Mouse (Mus musculus) embryonic facial prominence, embryonic 12.5 days (tissue): ENCODE results near the gene 4930564D02Rik. TPM values are rescaled to one million over a fixed set of nuclear protein-coding genes. Genes with fewer than 3 reads are reported as not detected.

Experiments
- ATAC-seq: fragments of 200-750 bp; cut with Nextera tagmentation; 2 replicates; pipeline ENCODE4 v1.8.0; 2017; ENCODE audit not compliant: insufficient number of reproducible peaks, insufficient read depth, low FRiP score, low TSS enrichment
- H3K27ac ChIP-seq: fragments of 300-500 bp; sonication (generic); 2 replicates; pipeline ENCODE4 v1.5.1; 2016; ENCODE audit warnings: mild to moderate bottlenecking
- H3K27me3 ChIP-seq: fragments of 300-500 bp; sonication (generic); 2 replicates; pipeline ENCODE4 v1.6.1; 2016; ENCODE audit warnings: mild to moderate bottlenecking, moderate library complexity
- H3K36me3 ChIP-seq: fragments of 300-500 bp; sonication (generic); 2 replicates; pipeline ENCODE4 v1.6.1; 2016; ENCODE audit warnings: mild to moderate bottlenecking
- H3K4me1 ChIP-seq: fragments of 300-500 bp; sonication (generic); 2 replicates; pipeline ENCODE4 v1.6.1; 2016
- H3K4me2 ChIP-seq: fragments of 300-500 bp; sonication (generic); replicated peaks from 2 replicates; pipeline ENCODE4 v1.6.1; 2016; ENCODE audit warnings: mild to moderate bottlenecking, moderate library complexity
- H3K4me3 ChIP-seq: fragments of 300-500 bp; sonication (generic); 2 replicates; pipeline ENCODE4 v1.5.1; 2016; ENCODE audit warnings: mild to moderate bottlenecking
- H3K9ac ChIP-seq: fragments of 300-500 bp; sonication (generic); 2 replicates; pipeline ENCODE4 v1.6.1; 2016; ENCODE audit warnings: mild to moderate bottlenecking, moderate library complexity
- H3K9me3 ChIP-seq: fragments of 300-500 bp; sonication (generic); 2 replicates; pipeline ENCODE4 v1.6.1; 2016; ENCODE audit warnings: mild to moderate bottlenecking, moderate library complexity
- WGBS: fragments of 180-500 bp; shearing (Covaris S2); methylation state at CpG from one replicate; pipeline ENCODE4 v1.1.7; 2016; 5-methylcytosine and 5-hydroxymethylcytosine counted together
- polyA plus RNA-seq: library from polyadenylated mRNA; unstranded; fragments of >200 nt; fragmentation: Nextera tagmentation; extraction: Ambion mirVana; gene quantifications from 2 replicates; pipeline ENCODE4 v1.2.1, GENCODE M21; 2016

4930564D02Rik gene
- polyA plus RNA-seq, result not detected in 2 replicates

DNA sequence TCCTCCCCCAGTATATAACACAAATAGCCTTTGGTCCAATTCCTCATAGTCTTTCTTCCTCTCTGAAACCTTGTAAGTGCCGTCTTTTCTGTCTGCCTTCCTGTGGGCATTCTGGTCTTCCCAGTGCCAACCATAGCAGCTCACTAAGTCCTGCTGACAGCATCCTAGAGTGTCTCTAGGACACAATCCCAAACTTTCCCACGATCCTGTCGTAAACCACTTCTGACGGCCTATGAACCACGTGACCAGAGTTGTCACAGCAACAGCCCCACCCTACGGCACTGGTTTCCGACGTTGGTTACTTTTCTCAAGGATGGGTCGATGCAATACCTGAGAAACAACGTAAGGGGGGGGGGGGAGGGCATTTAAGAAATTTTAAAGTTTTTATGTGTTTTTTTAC, at the start of gene 4930564D02Rik:
TSS of gene 4930564D02Rik (plus strand) at position 301 of the 400 bp plus-strand sequence.
- WGBS, result 91% methylated on average over 10 of the region's 10 CpGs
- Histone ChIP-seq H3K4me2 (no peak within 1 kb of the TSS), H3K36me3 (no peaks in the 10 kb centered on the region), H3K9ac (no peak within 1 kb of the TSS), H3K27me3 (no peaks in the 10 kb centered on the region), H3K4me3 (no peak within 1 kb of the TSS), H3K9me3 (no peaks in the 10 kb centered on the region), H3K4me1 (peaks cover 6% of the 10 kb centered on the region; the same call in 1 of the 2 replicates), H3K27ac (no peak within 1 kb of the TSS)
- ATAC-seq, result no peak

DNA sequence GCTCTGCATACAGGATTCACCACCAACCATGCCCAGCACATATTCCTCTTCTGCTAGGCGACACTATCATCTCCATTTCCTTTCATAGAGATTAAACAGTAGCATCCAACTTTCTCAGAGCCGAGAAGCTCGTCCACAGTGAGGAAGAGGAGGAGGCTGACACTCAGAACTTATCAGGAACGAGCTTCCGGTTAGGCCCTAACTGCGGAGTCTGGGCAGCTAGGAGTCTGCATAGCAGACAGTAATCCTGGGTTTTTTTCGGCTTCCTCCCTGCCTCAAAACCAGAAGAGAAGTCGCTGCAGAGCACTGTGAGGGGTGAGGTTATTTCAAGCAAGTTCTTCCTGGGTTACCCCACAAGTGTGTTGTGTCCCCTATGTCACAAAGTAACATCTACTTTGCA, 49.3 kb upstream of the 4930564D02Rik start:
- 82% methylated on average over 8 of the region's 8 CpGs for WGBS
- peaks cover 8% of the 10 kb centered on the region; the same call in 1 of the 2 replicates for H3K36me3 ChIP-seq
- no peak for ATAC-seq
- no peak overlapping the region for H3K27ac ChIP-seq
- H3K4me2 ChIP-seq, result no peak overlapping the region
- H3K9me3 ChIP-seq, result no peaks in the 10 kb centered on the region
- H3K27me3 ChIP-seq, result no peaks in the 10 kb centered on the region
- H3K4me1 ChIP-seq, result 0 out of 2 replicates have a peak, but pooled peaks cover 6% of the 10 kb centered on the region
- H3K4me3 ChIP-seq, result no peak overlapping the region
- H3K9ac ChIP-seq, result no peak overlapping the region

DNA sequence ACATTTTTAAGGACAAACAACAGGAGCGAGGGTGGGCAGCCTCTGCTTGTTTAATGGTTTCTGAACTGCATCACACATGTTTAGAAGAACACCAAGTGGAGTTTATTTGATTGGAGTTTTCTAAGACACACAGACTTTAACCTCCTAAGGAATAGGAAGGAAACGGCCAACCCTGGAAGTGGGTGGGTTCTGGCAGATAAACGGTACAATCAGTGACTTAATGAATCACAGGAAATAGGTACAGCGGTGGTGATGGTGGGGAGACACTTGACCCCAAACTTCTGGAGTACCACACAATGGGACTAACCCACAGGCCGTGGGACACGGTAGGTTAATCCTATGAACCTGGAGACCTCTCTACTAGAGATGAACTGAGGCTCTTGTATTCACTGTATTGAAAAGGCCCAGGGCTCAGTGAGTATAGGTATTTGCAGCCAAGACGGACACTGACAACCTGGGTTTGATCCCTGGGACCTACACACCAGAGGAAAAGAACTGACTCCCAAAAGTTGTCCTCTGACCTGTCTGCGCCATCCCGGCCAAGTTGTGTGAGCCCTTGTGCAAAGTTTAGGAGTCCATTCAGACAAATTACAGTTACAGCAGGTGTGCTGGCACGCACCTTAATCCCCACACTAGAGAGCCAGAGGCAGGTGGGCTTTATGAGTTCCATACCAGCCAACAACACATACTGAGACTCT, 48.4 kb upstream of the 4930564D02Rik start:
- no peak for ATAC-seq
- 82% methylated on average over 10 of the region's 10 CpGs for WGBS

GRCm38 (mm10) chr3:105018783-105019105, 47.9 kb upstream of the 4930564D02Rik start:
- H3K4me3 ChIP-seq, result no peak overlapping the region
- no peak overlapping the region for H3K27ac ChIP-seq
- H3K36me3 ChIP-seq, result peaks cover 12% of the 10 kb centered on the region; the same call in 1 of the 2 replicates
- 93% methylated on average over 6 of the region's 6 CpGs for WGBS
- no peaks in the 10 kb centered on the region for H3K9me3 ChIP-seq
- no peak overlapping the region for H3K9ac ChIP-seq
- 0 out of 2 replicates have a peak, but pooled peaks cover 6% of the 10 kb centered on the region for H3K4me1 ChIP-seq
- no peaks in the 10 kb centered on the region for H3K27me3 ChIP-seq
- ATAC-seq, result no peak
- H3K4me2 ChIP-seq, result no peak overlapping the region

More for the DNA sequence above, 48.4 kb upstream of the 4930564D02Rik start:
- Histone ChIP-seq H3K36me3 (peaks cover 12% of the 10 kb centered on the region; the same call in 1 of the 2 replicates), H3K9me3 (no peaks in the 10 kb centered on the region), H3K27ac (no peak overlapping the region), H3K4me3 (no peak overlapping the region), H3K27me3 (no peaks in the 10 kb centered on the region), H3K9ac (no peak overlapping the region), H3K4me1 (0 out of 2 replicates have a peak, but pooled peaks cover 6% of the 10 kb centered on the region), H3K4me2 (no peak overlapping the region)

DNA sequence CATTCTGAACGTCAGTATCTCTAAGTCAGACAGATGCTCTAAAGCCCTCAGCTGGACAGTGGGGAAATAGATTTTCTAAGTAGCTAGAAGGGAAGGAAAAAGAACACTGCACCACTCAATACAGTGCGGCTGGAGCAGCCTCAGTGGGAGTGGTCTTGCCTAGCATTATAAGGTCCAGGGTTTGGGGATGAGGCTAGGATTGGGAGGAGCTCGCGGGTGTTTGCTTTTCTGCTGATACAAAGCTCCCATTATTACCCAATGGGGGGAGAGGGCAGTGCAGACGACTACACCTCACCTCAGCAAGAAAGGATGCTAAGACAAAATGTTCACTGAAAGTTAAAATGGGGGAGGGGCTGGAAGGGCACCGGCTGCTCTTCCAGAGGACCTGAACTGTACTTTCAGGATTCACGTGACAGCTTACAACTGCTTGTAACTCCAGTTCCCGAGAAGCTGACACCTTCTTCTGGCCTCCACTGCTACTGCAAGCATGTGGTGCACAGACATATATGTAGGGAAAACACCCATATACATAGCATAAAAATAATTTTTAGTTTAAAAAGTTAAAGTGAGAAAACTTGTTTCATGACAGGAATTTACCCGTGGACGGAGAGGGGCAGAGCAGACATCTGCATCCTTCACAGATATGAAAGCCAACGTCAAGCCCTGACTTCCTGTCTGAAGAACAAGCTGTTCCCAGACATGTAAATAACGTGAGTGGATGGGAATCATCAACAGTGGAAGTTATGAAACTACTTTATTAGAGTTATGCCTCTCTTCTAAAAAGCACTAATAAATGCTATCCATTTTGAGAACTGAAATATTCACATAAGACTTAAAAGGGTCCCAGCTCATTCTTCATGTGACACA, 46.6 kb upstream of the 4930564D02Rik start:
- peaks cover 15% of the 10 kb centered on the region for H3K36me3 ChIP-seq
- H3K4me3 ChIP-seq, result no peak overlapping the region
- WGBS, result 41% methylated on average over 12 of the region's 12 CpGs
- no peak overlapping the region for H3K4me2 ChIP-seq
- ATAC-seq, result no peak
- no peak overlapping the region for H3K9ac ChIP-seq
- no peaks in the 10 kb centered on the region for H3K27me3 ChIP-seq
- 0 out of 2 replicates have a peak overlapping the region, but pooled peaks have one; percentile 6 for H3K27ac ChIP-seq
- H3K4me1 ChIP-seq, result 0 out of 2 replicates have a peak, but pooled peaks cover 6% of the 10 kb centered on the region
- H3K9me3 ChIP-seq, result no peaks in the 10 kb centered on the region

- no peak overlapping the region for H3K9ac ChIP-seq
- 0 out of 2 replicates have a peak, but pooled peaks cover 6% of the 10 kb centered on the region for H3K4me1 ChIP-seq
- no peaks in the 10 kb centered on the region for H3K9me3 ChIP-seq
- no peak overlapping the region for H3K4me2 ChIP-seq
- H3K27ac ChIP-seq, result no peak overlapping the region
- H3K4me3 ChIP-seq, result no peak overlapping the region
- H3K27me3 ChIP-seq, result no peaks in the 10 kb centered on the region
- peaks cover 26% of the 10 kb centered on the region for H3K36me3 ChIP-seq
- 88% methylated on average over 10 of the region's 10 CpGs for WGBS
- ATAC-seq, result no peak
Observed at GRCm38 (mm10) chr3:105023371-105024005, 43.2 kb upstream of the 4930564D02Rik start.

DNA sequence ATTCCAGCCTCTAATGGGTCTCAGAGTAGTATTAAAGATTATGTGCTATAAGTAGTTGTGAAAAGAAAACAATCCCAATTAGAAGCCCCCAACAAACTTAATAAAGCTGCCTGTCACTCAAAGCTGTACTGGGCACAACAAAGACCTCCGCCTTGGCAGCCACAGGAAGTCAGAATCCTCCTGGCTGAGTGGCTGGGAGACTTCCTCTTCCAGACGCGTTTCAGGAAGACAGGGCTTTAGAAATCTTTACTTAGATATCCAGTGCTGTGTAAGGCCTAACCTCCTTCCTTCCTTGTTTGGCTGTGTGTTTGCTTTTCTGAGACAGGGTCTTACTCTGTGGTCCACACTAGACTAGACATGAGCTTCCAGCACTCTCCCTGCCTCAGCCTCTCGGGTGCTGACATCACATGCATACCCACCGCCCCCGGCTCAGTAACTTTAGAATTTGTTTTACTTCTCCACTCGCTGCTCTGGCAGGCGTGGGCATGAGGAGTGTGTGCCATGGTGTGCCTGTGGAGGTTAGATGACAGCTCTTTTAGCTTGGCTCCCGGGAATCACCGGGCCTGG, 30.3 kb upstream of the 4930564D02Rik start:
- no peak overlapping the region for H3K27ac ChIP-seq
- H3K27me3 ChIP-seq, result no peaks in the 10 kb centered on the region
- 77% methylated on average over 10 of the region's 10 CpGs for WGBS
- no peak overlapping the region for H3K9ac ChIP-seq
- ATAC-seq, result no peak
- H3K36me3 ChIP-seq, result peaks cover 63% of the 10 kb centered on the region
- no peaks in the 10 kb centered on the region for H3K4me1 ChIP-seq
- no peaks in the 10 kb centered on the region for H3K9me3 ChIP-seq
- H3K4me3 ChIP-seq, result no peak overlapping the region
- no peak overlapping the region for H3K4me2 ChIP-seq

DNA sequence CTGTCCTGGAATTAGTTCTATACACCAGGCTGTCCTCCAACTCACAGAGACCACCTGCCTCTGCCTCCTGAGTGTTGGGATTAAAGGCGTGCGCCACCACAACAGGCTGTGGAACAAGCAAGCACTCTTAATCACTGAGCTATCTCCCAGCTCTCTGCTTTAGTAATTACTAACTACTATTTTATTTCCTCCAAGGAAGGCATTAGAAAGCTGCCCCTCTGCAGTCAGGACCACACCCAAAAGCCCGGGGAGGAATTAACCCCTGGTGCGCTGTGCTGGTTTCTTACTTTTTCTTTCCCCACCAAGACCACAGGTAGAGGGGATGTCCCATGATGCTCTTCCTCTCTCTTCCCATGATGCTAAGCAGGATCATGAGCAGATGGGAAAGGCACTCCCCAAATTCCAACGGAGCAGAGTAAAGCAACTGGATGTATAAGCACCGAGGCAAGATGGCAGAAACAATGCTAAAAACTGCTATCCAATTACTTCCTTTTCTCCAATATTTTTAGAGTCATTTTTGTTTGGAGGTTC, 29.3 kb upstream of the 4930564D02Rik start:
- H3K27me3 ChIP-seq, result no peaks in the 10 kb centered on the region
- no peak overlapping the region for H3K4me3 ChIP-seq
- no peaks in the 10 kb centered on the region for H3K4me1 ChIP-seq
- H3K9me3 ChIP-seq, result no peaks in the 10 kb centered on the region
- no peak overlapping the region for H3K4me2 ChIP-seq
- H3K27ac ChIP-seq, result no peak overlapping the region
- WGBS, result 88% methylated on average over 6 of the region's 6 CpGs
- no peak overlapping the region for H3K9ac ChIP-seq
- no peak for ATAC-seq
- peaks cover 54% of the 10 kb centered on the region for H3K36me3 ChIP-seq

DNA sequence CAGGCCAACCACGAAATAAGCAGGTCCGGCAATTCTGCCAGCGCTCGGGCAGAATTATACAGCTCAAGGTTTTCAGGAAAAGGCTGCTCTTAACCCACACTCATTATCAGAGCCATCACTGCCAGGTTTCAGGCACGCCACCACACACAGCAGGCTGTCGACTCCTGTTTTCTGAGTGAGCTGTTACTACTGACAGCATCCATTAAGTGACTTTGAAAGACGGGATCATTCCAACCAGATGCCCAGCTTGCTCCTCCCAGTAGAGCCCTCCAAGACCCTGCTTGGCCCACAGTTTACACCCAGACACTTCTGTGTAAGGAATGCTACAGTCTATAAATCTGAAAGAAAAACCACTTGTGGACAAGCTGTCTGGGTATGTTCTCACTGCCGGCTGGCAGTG, 26.6 kb upstream of the 4930564D02Rik start:
- no peaks in the 10 kb centered on the region for H3K9me3 ChIP-seq
- peaks cover 33% of the 10 kb centered on the region for H3K36me3 ChIP-seq
- ATAC-seq, result no peak
- no peak overlapping the region for H3K4me3 ChIP-seq
- no peak overlapping the region for H3K4me2 ChIP-seq
- H3K27ac ChIP-seq, result no peak overlapping the region
- no peak overlapping the region for H3K9ac ChIP-seq
- WGBS, result 53% methylated on average over 8 of the region's 8 CpGs
- H3K27me3 ChIP-seq, result no peaks in the 10 kb centered on the region
- peaks cover 15% of the 10 kb centered on the region for H3K4me1 ChIP-seq

GRCm38 (mm10) chr3:105040983-105041625, 25.5 kb upstream of the 4930564D02Rik start:
- Histone ChIP-seq H3K4me2 (no peak overlapping the region), H3K4me1 (peaks cover 19% of the 10 kb centered on the region), H3K9ac (no peak overlapping the region), H3K27me3 (no peaks in the 10 kb centered on the region), H3K27ac (no peak overlapping the region), H3K4me3 (no peak overlapping the region), H3K9me3 (no peaks in the 10 kb centered on the region), H3K36me3 (peaks cover 22% of the 10 kb centered on the region)
- WGBS, result 94% methylated on average over 9 of the region's 9 CpGs
- peak; percentile 43; the same call in 1 of the 2 replicates for ATAC-seq

- Histone ChIP-seq H3K4me2 (no peak overlapping the region), H3K27me3 (no peaks in the 10 kb centered on the region), H3K36me3 (no peaks in the 10 kb centered on the region), H3K4me3 (no peak overlapping the region), H3K9me3 (no peaks in the 10 kb centered on the region), H3K9ac (no peak overlapping the region), H3K27ac (no peak overlapping the region), H3K4me1 (peaks cover 33% of the 10 kb centered on the region)
- WGBS, result 87% methylated on average over 5 of the region's 5 CpGs
- no peak for ATAC-seq
Observed at GRCm38 (mm10) chr3:105043746-105044145, 22.9 kb upstream of the 4930564D02Rik start.
